Mouse (Mus musculus): ENCODE results near the gene Barhl2.

GRCm38 (mm10) chr5:106447091-106447820 lies 10.7 kb downstream of the Barhl2 start:
- TF ChIP-seq CTCF (IDR thresholded peaks at IDR 0.05; ENCODE audit: control insufficient read depth, insufficient read depth, insufficient read length) (no peak), USF1 (IDR thresholded peaks at IDR 0.05; ENCODE audit: low read depth) (no peak), MYOD1 (IDR thresholded peaks at IDR 0.05; ENCODE audit: control insufficient read depth, insufficient read length, low read depth) (no peak), MAX (IDR thresholded peaks at IDR 0.05) (no peak), FOSL1 (IDR thresholded peaks at IDR 0.05; ENCODE audit: insufficient read depth, low read length, poor library complexity, severe bottlenecking) (no peak), MYOG (IDR thresholded peaks at IDR 0.05; ENCODE audit: control insufficient read depth, extremely low read depth, insufficient read length) (no peak), CEBPB (IDR thresholded peaks at IDR 0.05; ENCODE audit: low read depth) (no peak)

Data from C2C12 (cell line).